ENCODE assay signal across 7 mouse cellular contexts in genomic region chr3:82903613-82904205, GRCm38 (mm10). TPM values are rescaled to one million over a fixed set of nuclear protein-coding genes. Genes with fewer than 3 reads are reported as not detected.
DNase-seq lines count a peak whose midpoint lies in the region; ATAC-seq and TF ChIP-seq lines count a peak whose summit lies in the region.

Gene Lrat, minus strand, starts transcription at chr3:82903973.

- H3K36me3 ChIP-seq in E14TG2a.4 (ENCODE audit: insufficient read depth, low read length), result no peaks in the 10 kb centered on the region
- no peaks in the 10 kb centered on the region for H3K36me3 ChIP-seq in forebrain, embryonic 16.5 days (ENCODE audit: control insufficient read depth, insufficient read depth)
- H3K36me3 ChIP-seq in kidney, adult 2 months (ENCODE audit: control insufficient read depth, insufficient read depth, low read length), result no peaks in the 10 kb centered on the region

- no peak for TF ChIP-seq CTCF in E14TG2a.4 (conservative IDR thresholded peaks at IDR 0.05; ENCODE audit: low read length)
- TF ChIP-seq CTCF in kidney, adult 2 months (conservative IDR thresholded peaks at IDR 0.05; ENCODE audit: insufficient read depth, insufficient read length, low read depth, low read length), result no peak
- no peak for TF ChIP-seq CTCF in lung, adult 2 months (IDR thresholded peaks at IDR 0.05; ENCODE audit: insufficient read depth, low read length)

- H3K9ac ChIP-seq in forebrain, embryonic 16.5 days (replicated peaks; ENCODE audit: low read depth, low read length), result peak within 1 kb of the TSS; percentile 54

- no peak within 1 kb of the TSS for H3K27ac ChIP-seq in forebrain, embryonic 16.5 days (ENCODE audit: low read length)
- H3K27ac ChIP-seq in kidney, adult 2 months (ENCODE audit: insufficient read depth, low read depth, low read length), result no peak within 1 kb of the TSS

- H3K27me3 ChIP-seq in E14TG2a.4 (ENCODE audit: insufficient read depth, low read length), result peaks cover 39% of the 10 kb centered on the region
- H3K27me3 ChIP-seq in forebrain, embryonic 16.5 days (replicated peaks; ENCODE audit: control insufficient read depth, insufficient read depth, low read length), result peaks cover 5% of the 10 kb centered on the region
- no peaks in the 10 kb centered on the region for H3K27me3 ChIP-seq in kidney, adult 2 months (replicated peaks; ENCODE audit: control insufficient read depth, insufficient read depth, low read length)

- TF ChIP-seq POLR2A in kidney, adult 2 months (IDR thresholded peaks at IDR 0.05; ENCODE audit: low read depth, low read length), result no peak
- TF ChIP-seq POLR2A in lung, adult 2 months (IDR thresholded peaks at IDR 0.05; ENCODE audit: borderline replicate concordance, extremely low read depth, low read depth, low read length), result peak; percentile 41; the same call in 1 of the 2 replicates

- H3K9me3 ChIP-seq in E14TG2a.4 (ENCODE audit: low read length), result no peaks in the 10 kb centered on the region
- H3K9me3 ChIP-seq in forebrain, embryonic 16.5 days (ENCODE audit: control insufficient read depth, low read length), result no peaks in the 10 kb centered on the region

- peak; percentile 73 for ATAC-seq in forebrain, embryonic 16.5 days

- peak; percentile 43 for DNase-seq in ES-CJ7 (ENCODE audit: low read depth, low spot score)
- peak; percentile 86 for DNase-seq in kidney, adult 2 months
- peak; percentile 22 for DNase-seq in lung, adult 2 months
- DNase-seq in retina, embryonic 14.5 days (ENCODE audit: low spot score), result peak; percentile 56
- DNase-seq in gastrocnemius, adult 18-20 months (ENCODE audit: low spot score), result no peak

- WGBS in forebrain, embryonic 16.5 days, result under 1% methylated on average over 35 of the region's 35 CpGs
- WGBS in kidney, adult 2 months, result 1% methylated on average over 35 of the region's 35 CpGs
- 1% methylated on average over 35 of the region's 35 CpGs for WGBS in lung, adult 2 months

- H3K4me2 ChIP-seq in forebrain, embryonic 16.5 days (ENCODE audit: low read length), result peak within 1 kb of the TSS; percentile 97

- peak within 1 kb of the TSS; percentile 75 for H3K4me3 ChIP-seq in E14TG2a.4 (replicated peaks; ENCODE audit: low read length)
- peak within 1 kb of the TSS; percentile 59 for H3K4me3 ChIP-seq in forebrain, embryonic 16.5 days (replicated peaks; ENCODE audit: low read length)
- peak within 1 kb of the TSS; percentile 23; the same call in 1 of the 2 replicates for H3K4me3 ChIP-seq in kidney, adult 2 months (ENCODE audit: insufficient read depth, low read depth, low read length)
- H3K4me3 ChIP-seq in lung, adult 2 months (replicated peaks; ENCODE audit: extremely low read depth, low read depth, low read length), result peak within 1 kb of the TSS; percentile 66

- H3K4me1 ChIP-seq in E14TG2a.4 (replicated peaks; ENCODE audit: low read depth, low read length), result peaks cover 17% of the 10 kb centered on the region
- peaks cover 11% of the 10 kb centered on the region for H3K4me1 ChIP-seq in forebrain, embryonic 16.5 days (replicated peaks; ENCODE audit: control insufficient read depth, insufficient read depth, low read length)
- 0 out of 2 replicates have a peak, but pooled peaks cover 3% of the 10 kb centered on the region for H3K4me1 ChIP-seq in kidney, adult 2 months (ENCODE audit: control insufficient read depth, insufficient read depth, low read length)
- peaks cover 4% of the 10 kb centered on the region for H3K4me1 ChIP-seq in lung, adult 2 months (ENCODE audit: control insufficient read depth, insufficient read depth, low read length)

RNA-seq across cellular contexts. Expression of gene Lrat, which starts in this region (rescaled TPM):
- 0.12 and 0.16 TPM in 2 replicates for polyA plus RNA-seq in forebrain, embryonic 16.5 days (2015; fragmentation: Nextera tagmentation; extraction: Ambion mirVana)
- polyA plus RNA-seq in kidney, adult 2 months (2012; rRNA removed), result 0.94 and 1.4 TPM in 2 replicates
- polyA plus RNA-seq in lung, adult 2 months (2012; rRNA removed), result 5.5 and 13.8 TPM in 2 replicates
- not detected for total RNA-seq in gastrocnemius, adult 18-20 months (2021)

Comparison
In these comparisons a context has a peak if more than half of its experiments do, and no peak if none do; other contexts are left out.
1. Peak in ATAC-seq, H3K4me3 ChIP-seq, H3K9ac ChIP-seq and H3K4me2 ChIP-seq in forebrain, embryonic 16.5 days; RNA of the gene not detected or under 1 TPM.
2. H3K4me3 ChIP-seq: peak in every context shown above with its lines; median percentile 75 in E14TG2a.4; 66 in lung, adult 2 months; 59 in forebrain, embryonic 16.5 days; 23 in kidney, adult 2 months.